Mouse (Mus musculus): Measurements from ENCODE around the gene Synm. TPM values are rescaled to one million over a fixed set of nuclear protein-coding genes. Genes with fewer than 3 reads are reported as not detected.

Gene Synm
- polyA plus RNA-seq, 1 experiment from 2014 or later, result 1.3 TPM

DNA sequence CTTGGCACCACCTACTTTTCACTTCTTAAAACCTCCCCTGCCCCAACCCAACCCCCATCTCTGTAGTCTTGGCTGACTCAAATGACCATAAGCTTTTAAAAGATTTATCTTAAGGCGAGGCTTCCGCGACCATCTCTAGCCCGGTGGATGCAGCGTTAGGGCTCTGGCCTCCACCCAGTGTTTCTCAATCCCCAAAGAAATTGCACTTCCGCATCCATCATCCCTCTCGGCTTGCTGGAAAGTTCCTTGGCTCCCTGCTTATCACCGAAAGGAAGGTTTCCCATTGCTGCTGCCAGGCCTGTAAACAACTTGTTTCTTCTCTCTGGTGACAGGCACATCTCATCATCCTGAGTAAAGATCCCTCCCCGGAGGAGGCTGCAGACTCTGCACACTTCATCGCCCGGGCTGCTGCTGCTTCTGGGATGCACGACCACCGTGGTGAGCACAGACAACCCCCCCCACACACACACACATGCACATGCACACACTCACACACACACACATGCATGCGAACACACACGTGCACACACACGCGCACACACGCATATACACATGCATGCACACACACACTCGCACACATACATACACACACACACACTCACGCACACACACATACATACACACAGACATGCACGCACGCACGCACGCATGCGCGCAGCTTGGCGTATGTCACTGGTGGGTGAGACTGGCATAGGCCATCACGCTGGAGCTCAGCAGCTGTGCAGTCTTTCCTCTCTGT lies 61.5 kb downstream of the Synm start:
- 96% methylated on average over 28 of the region's 28 CpGs for WGBS
- H3K36me3 ChIP-seq (ENCODE audit: control insufficient read depth, insufficient read depth, low read length), result no peaks in the 10 kb centered on the region
- no peak overlapping the region for H3K9ac ChIP-seq (ENCODE audit: low read length)
- no peaks in the 10 kb centered on the region for H3K4me1 ChIP-seq (ENCODE audit: control insufficient read depth, insufficient read depth, low read length)
- ATAC-seq (ENCODE audit: low FRiP score), result no peak
- H3K4me3 ChIP-seq (ENCODE audit: low read depth, low read length), result no peak overlapping the region
- H3K4me2 ChIP-seq, result no peak overlapping the region
- H3K9me3 ChIP-seq (ENCODE audit: control insufficient read depth, low read length), result no peaks in the 10 kb centered on the region
- no peak overlapping the region for H3K27ac ChIP-seq (ENCODE audit: low read depth, low read length)
- DNase-seq (ENCODE audit: low spot score, missing footprints), result no peak
- H3K27me3 ChIP-seq (ENCODE audit: control insufficient read depth, insufficient read depth, low read length), result no peaks in the 10 kb centered on the region

DNA sequence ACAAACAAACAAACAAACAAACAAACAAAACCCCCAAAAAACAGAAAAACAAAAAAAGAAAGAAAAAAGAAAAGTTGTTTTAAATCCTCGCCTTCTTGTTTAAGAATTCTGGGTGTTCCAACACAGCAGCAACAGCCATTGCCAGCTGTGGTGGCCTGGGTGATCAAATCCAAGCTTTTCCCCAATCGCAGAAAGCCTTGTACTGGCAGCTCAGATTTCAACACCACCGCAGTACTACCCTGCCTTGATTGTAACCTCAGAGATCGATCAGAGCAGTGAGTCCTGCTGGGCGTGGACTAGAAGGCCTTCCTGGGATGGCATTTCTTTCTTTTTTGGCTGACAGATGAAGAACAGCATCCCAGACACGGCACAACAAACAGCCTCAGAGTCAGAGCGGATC lies 63.6 kb downstream of the Synm start:
- H3K9me3 ChIP-seq (ENCODE audit: control insufficient read depth, low read length), result no peaks in the 10 kb centered on the region
- 89% methylated on average over 7 of the region's 7 CpGs for WGBS
- H3K9ac ChIP-seq (ENCODE audit: low read length), result no peak overlapping the region
- no peak overlapping the region for H3K4me2 ChIP-seq
- H3K27me3 ChIP-seq (ENCODE audit: control insufficient read depth, insufficient read depth, low read length), result no peaks in the 10 kb centered on the region
- no peak overlapping the region for H3K4me3 ChIP-seq (ENCODE audit: low read depth, low read length)
- no peak for ATAC-seq (ENCODE audit: low FRiP score)
- H3K4me1 ChIP-seq (ENCODE audit: control insufficient read depth, insufficient read depth, low read length), result no peaks in the 10 kb centered on the region
- no peak for DNase-seq (ENCODE audit: low spot score, missing footprints)
- H3K27ac ChIP-seq (ENCODE audit: low read depth, low read length), result no peak overlapping the region
- H3K36me3 ChIP-seq (ENCODE audit: control insufficient read depth, insufficient read depth, low read length), result no peaks in the 10 kb centered on the region

DNA sequence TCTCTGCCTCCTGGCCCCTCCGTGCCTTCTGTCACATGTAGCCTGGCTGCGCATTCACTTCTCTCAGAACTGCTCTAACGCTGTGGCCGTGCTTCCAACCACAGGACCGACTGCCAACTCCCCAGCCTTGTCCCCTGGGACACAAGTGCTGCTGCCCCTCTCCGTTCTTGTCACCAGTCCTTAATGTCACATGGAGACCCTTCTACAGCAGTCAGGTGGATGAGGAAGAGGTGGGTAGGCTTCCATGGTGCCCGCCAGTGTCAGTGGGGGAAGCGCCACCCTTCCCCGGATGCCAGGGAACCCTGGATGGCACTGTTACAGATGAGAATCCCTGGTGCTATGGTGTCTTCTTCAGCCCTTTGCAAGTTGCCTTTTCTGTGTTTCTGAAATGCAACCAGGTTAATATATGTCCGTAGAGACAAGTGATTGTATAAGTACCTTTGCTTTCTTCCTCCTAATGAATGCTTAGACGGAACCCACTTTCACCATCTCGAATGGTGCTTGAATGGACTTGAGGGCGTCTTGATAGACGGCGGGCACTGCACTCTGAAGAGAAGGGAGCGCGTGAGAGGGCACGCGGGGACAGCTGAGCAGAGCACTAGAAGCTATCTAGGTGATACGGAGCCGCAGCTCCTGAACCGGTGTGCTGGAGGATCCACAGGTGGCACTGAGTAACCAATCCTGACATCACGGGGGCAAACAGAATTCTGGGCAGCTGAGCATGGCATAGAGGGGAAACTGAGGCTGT lies 66.6 kb downstream of the Synm start:
- ATAC-seq (ENCODE audit: low FRiP score) (no peak), DNase-seq (ENCODE audit: low spot score, missing footprints) (no peak)
- Histone ChIP-seq H3K9ac (ENCODE audit: low read length) (no peak overlapping the region), H3K27ac (ENCODE audit: low read depth, low read length) (no peak overlapping the region), H3K4me3 (ENCODE audit: low read depth, low read length) (no peak overlapping the region), H3K9me3 (ENCODE audit: control insufficient read depth, low read length) (no peaks in the 10 kb centered on the region), H3K27me3 (ENCODE audit: control insufficient read depth, insufficient read depth, low read length) (no peaks in the 10 kb centered on the region), H3K4me2 (no peak overlapping the region), H3K36me3 (ENCODE audit: control insufficient read depth, insufficient read depth, low read length) (no peaks in the 10 kb centered on the region), H3K4me1 (ENCODE audit: control insufficient read depth, insufficient read depth, low read length) (no peaks in the 10 kb centered on the region)
- 94% methylated on average over 23 of the region's 23 CpGs for WGBS

DNA sequence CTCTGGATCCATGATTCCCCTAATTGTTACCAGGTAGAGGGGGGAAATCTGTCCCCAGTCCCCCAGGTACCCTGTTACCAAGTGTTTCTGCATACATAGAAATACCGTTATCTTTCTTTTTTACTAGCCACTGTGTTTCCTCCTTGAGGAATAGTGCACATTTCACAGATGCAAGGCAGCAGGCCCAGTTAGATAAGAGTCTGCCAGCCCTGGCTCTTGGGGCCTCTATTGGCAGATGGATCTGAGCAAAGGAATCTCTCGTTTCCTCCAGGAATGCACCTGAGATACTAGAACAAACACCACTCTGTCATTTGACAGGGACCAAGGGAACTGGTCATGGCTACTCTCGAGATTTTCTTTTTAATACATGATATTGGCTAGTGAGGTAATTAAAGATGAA lies 67.4 kb downstream of the Synm start:
- H3K36me3 ChIP-seq (ENCODE audit: control insufficient read depth, insufficient read depth, low read length), result no peaks in the 10 kb centered on the region
- no peak for DNase-seq (ENCODE audit: low spot score, missing footprints)
- no peak overlapping the region for H3K4me3 ChIP-seq (ENCODE audit: low read depth, low read length)
- H3K27ac ChIP-seq (ENCODE audit: low read depth, low read length), result no peak overlapping the region
- WGBS, result 87% methylated on average over 3 of the region's 3 CpGs
- no peaks in the 10 kb centered on the region for H3K27me3 ChIP-seq (ENCODE audit: control insufficient read depth, insufficient read depth, low read length)
- H3K9ac ChIP-seq (ENCODE audit: low read length), result no peak overlapping the region
- no peaks in the 10 kb centered on the region for H3K4me1 ChIP-seq (ENCODE audit: control insufficient read depth, insufficient read depth, low read length)
- no peak overlapping the region for H3K4me2 ChIP-seq
- no peaks in the 10 kb centered on the region for H3K9me3 ChIP-seq (ENCODE audit: control insufficient read depth, low read length)
- no peak for ATAC-seq (ENCODE audit: low FRiP score)

GRCm38 (mm10) chr7:67691036-67691435 lies 68.5 kb downstream of the Synm start:
- no peak overlapping the region for H3K9ac ChIP-seq (ENCODE audit: low read length)
- H3K9me3 ChIP-seq (ENCODE audit: control insufficient read depth, low read length), result no peaks in the 10 kb centered on the region
- H3K4me3 ChIP-seq (ENCODE audit: low read depth, low read length), result no peak overlapping the region
- H3K36me3 ChIP-seq (ENCODE audit: control insufficient read depth, insufficient read depth, low read length), result no peaks in the 10 kb centered on the region
- no peak for ATAC-seq (ENCODE audit: low FRiP score)
- no peaks in the 10 kb centered on the region for H3K27me3 ChIP-seq (ENCODE audit: control insufficient read depth, insufficient read depth, low read length)
- no peak overlapping the region for H3K27ac ChIP-seq (ENCODE audit: low read depth, low read length)
- WGBS, result 81% methylated on average over 6 of the region's 6 CpGs
- H3K4me1 ChIP-seq (ENCODE audit: control insufficient read depth, insufficient read depth, low read length), result no peaks in the 10 kb centered on the region
- H3K4me2 ChIP-seq, result no peak overlapping the region
- no peak for DNase-seq (ENCODE audit: low spot score, missing footprints)

DNA sequence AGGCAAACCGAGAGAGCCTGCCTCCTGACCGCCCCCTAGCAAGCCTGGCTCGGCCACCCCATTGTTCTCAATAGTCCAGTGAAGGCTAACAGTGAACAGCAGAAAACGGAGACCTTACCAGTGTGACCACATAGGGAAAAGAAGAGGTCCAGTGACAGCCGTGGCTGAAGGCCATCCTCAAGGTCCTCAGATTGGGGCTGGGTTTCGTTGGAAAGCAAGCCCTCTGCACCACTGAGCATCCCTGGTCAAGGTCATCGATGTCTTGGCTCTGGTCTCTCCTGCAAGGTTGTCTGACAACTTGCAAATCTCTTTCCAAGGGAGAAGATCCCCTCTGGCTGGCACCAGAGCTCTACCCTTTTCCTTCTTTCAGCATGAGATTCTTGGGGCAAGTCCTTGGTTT lies 69.7 kb downstream of the Synm start:
- H3K9me3 ChIP-seq (ENCODE audit: control insufficient read depth, low read length), result no peaks in the 10 kb centered on the region
- H3K4me3 ChIP-seq (ENCODE audit: low read depth, low read length), result no peak overlapping the region
- no peak for ATAC-seq (ENCODE audit: low FRiP score)
- H3K36me3 ChIP-seq (ENCODE audit: control insufficient read depth, insufficient read depth, low read length), result peaks cover 7% of the 10 kb centered on the region; the same call in 1 of the 2 replicates
- no peak overlapping the region for H3K4me2 ChIP-seq
- whole genome bisulfite sequencing, result 80% methylated on average over 7 of the region's 7 CpGs
- no peaks in the 10 kb centered on the region for H3K27me3 ChIP-seq (ENCODE audit: control insufficient read depth, insufficient read depth, low read length)
- no peak overlapping the region for H3K27ac ChIP-seq (ENCODE audit: low read depth, low read length)
- no peak overlapping the region for H3K9ac ChIP-seq (ENCODE audit: low read length)
- H3K4me1 ChIP-seq (ENCODE audit: control insufficient read depth, insufficient read depth, low read length), result no peaks in the 10 kb centered on the region
- DNase-seq (ENCODE audit: low spot score, missing footprints), result no peak

- no peak for DNase-seq (ENCODE audit: low spot score, missing footprints)
- no peak for ATAC-seq (ENCODE audit: low FRiP score)
- Histone ChIP-seq H3K36me3 (ENCODE audit: control insufficient read depth, insufficient read depth, low read length) (peaks cover 7% of the 10 kb centered on the region; the same call in 1 of the 2 replicates), H3K4me3 (ENCODE audit: low read depth, low read length) (no peak overlapping the region), H3K4me1 (ENCODE audit: control insufficient read depth, insufficient read depth, low read length) (no peaks in the 10 kb centered on the region), H3K9ac (ENCODE audit: low read length) (no peak overlapping the region), H3K27me3 (ENCODE audit: control insufficient read depth, insufficient read depth, low read length) (no peaks in the 10 kb centered on the region), H3K9me3 (ENCODE audit: control insufficient read depth, low read length) (no peaks in the 10 kb centered on the region), H3K4me2 (no peak overlapping the region), H3K27ac (ENCODE audit: low read depth, low read length) (no peak overlapping the region)
- 66% methylated on average over 3 of the region's 3 CpGs for WGBS
Measured at GRCm38 (mm10) chr7:67688281-67688680, 71.3 kb downstream of the Synm start.

- Histone ChIP-seq H3K27ac (ENCODE audit: low read depth, low read length) (no peak overlapping the region), H3K4me3 (ENCODE audit: low read depth, low read length) (no peak overlapping the region), H3K27me3 (ENCODE audit: control insufficient read depth, insufficient read depth, low read length) (no peaks in the 10 kb centered on the region), H3K36me3 (ENCODE audit: control insufficient read depth, insufficient read depth, low read length) (peaks cover 7% of the 10 kb centered on the region; the same call in 1 of the 2 replicates), H3K9ac (ENCODE audit: low read length) (no peak overlapping the region), H3K4me2 (no peak overlapping the region), H3K4me1 (ENCODE audit: control insufficient read depth, insufficient read depth, low read length) (no peaks in the 10 kb centered on the region), H3K9me3 (ENCODE audit: control insufficient read depth, low read length) (no peaks in the 10 kb centered on the region)
- WGBS, result 98% methylated on average over 3 of the region's 3 CpGs
- ATAC-seq (ENCODE audit: low FRiP score) (no peak), DNase-seq (ENCODE audit: low spot score, missing footprints) (no peak)
Measured at GRCm38 (mm10) chr7:67686545-67686944, 73.0 kb downstream of the Synm start.

- Histone ChIP-seq H3K4me3 (ENCODE audit: low read depth, low read length) (no peak overlapping the region), H3K4me1 (ENCODE audit: control insufficient read depth, insufficient read depth, low read length) (no peaks in the 10 kb centered on the region), H3K27me3 (ENCODE audit: control insufficient read depth, insufficient read depth, low read length) (no peaks in the 10 kb centered on the region), H3K36me3 (ENCODE audit: control insufficient read depth, insufficient read depth, low read length) (peaks cover 9% of the 10 kb centered on the region; the same call in 1 of the 2 replicates), H3K4me2 (no peak overlapping the region), H3K27ac (ENCODE audit: low read depth, low read length) (no peak overlapping the region), H3K9ac (ENCODE audit: low read length) (no peak overlapping the region), H3K9me3 (ENCODE audit: control insufficient read depth, low read length) (no peaks in the 10 kb centered on the region)
- 90% methylated on average over 16 of the region's 16 CpGs for WGBS
- DNase-seq (ENCODE audit: low spot score, missing footprints), result no peak
- no peak for ATAC-seq (ENCODE audit: low FRiP score)
Measured at GRCm38 (mm10) chr7:67683006-67683405, 76.5 kb downstream of the Synm start.

All from midbrain, embryonic 11.5 days (tissue).